Mouse (Mus musculus) neural tube, embryonic 11.5 days (tissue): ENCODE data around the gene Spop. TPM values are rescaled to one million over a fixed set of nuclear protein-coding genes. Genes with fewer than 3 reads are reported as not detected.

ENCODE experiments used
- ATAC-seq: fragments of 200-750 bp; cut with Nextera tagmentation; 2 replicates; pipeline ENCODE4 v1.8.0; 2017; ENCODE audit warnings: moderate number of reproducible peaks, mild to moderate bottlenecking, moderate TSS enrichment, moderate library complexity; ENCODE audit not compliant: insufficient read depth, low FRiP score, low TSS enrichment
- DNase-seq: peaks from one replicate; pipeline ENCODE4 v3.0.0-alpha.2; 2015; ENCODE audit warnings: low spot score
- H3K27ac ChIP-seq: fragments of 300-500 bp; sonication (generic); 2 replicates; pipeline ENCODE4 v1.5.1; 2014; ENCODE audit warnings: low read depth, mild to moderate bottlenecking, low read length
- H3K27me3 ChIP-seq: fragments of 300-500 bp; sonication (generic); 2 replicates; pipeline ENCODE4 v1.6.1; 2014; ENCODE audit warnings: mild to moderate bottlenecking, low read length, mixed read lengths; ENCODE audit not compliant: control insufficient read depth, insufficient read depth
- H3K36me3 ChIP-seq: fragments of 300-500 bp; sonication (generic); 2 replicates; pipeline ENCODE4 v1.6.1; 2014; ENCODE audit warnings: mild to moderate bottlenecking, low read length, moderate library complexity, mixed read lengths; ENCODE audit not compliant: control insufficient read depth, insufficient read depth
- H3K4me1 ChIP-seq: fragments of 300-500 bp; sonication (generic); 2 replicates; pipeline ENCODE4 v1.6.1; 2014; ENCODE audit warnings: low read length, mixed read lengths; ENCODE audit not compliant: control insufficient read depth, insufficient read depth
- H3K4me2 ChIP-seq: fragments of 300-500 bp; sonication (generic); 2 replicates; pipeline ENCODE4 v1.6.1; 2014; ENCODE audit warnings: low read depth, mild to moderate bottlenecking, moderate library complexity
- H3K4me3 ChIP-seq: fragments of 300-500 bp; sonication (generic); 2 replicates; pipeline ENCODE4 v1.5.1; 2014; ENCODE audit warnings: low read depth, low read length
- H3K9ac ChIP-seq: fragments of 300-500 bp; sonication (generic); 2 replicates; pipeline ENCODE4 v1.6.1; 2014; ENCODE audit warnings: mild to moderate bottlenecking, low read length
- H3K9me3 ChIP-seq: fragments of 300-500 bp; sonication (generic); 2 replicates; pipeline ENCODE4 v1.6.1; 2016; ENCODE audit warnings: low read length; ENCODE audit not compliant: control insufficient read depth
- WGBS: fragments of 180-500 bp; shearing (Covaris S2); extraction: QIAGEN DNeasy Blood & Tissue Kit; methylation state at CpG from one replicate; pipeline ENCODE4 v1.1.7; 2014; 5-methylcytosine and 5-hydroxymethylcytosine counted together
- polyA plus RNA-seq: library from polyadenylated mRNA; unstranded; fragments of >200 nt; fragmentation: Nextera tagmentation; extraction: Ambion mirVana; gene quantifications from 2 replicates; pipeline ENCODE4 v1.2.1, GENCODE M21; 2014

Spop gene
- polyA plus RNA-seq, 1 experiment from 2014 or later: 132 TPM

- H3K36me3 ChIP-seq: no peaks in the 10 kb centered on the region; the same call in 1 of the 2 replicates
- no peaks in the 10 kb centered on the region for H3K9me3 ChIP-seq
- no peaks in the 10 kb centered on the region for H3K27me3 ChIP-seq
- ATAC-seq (no peak), DNase-seq (no peak)
- WGBS: 70% methylated on average over 1 of the region's 1 CpGs
- H3K4me3 ChIP-seq: no peak overlapping the region
- no peak overlapping the region for H3K4me2 ChIP-seq
- H3K27ac ChIP-seq: no peak overlapping the region
- H3K4me1 ChIP-seq: peaks cover 5% of the 10 kb centered on the region; the same call in 1 of the 2 replicates
- no peak overlapping the region for H3K9ac ChIP-seq
Observed at GRCm38 (mm10) chr11:95396548-95396947, 17.3 kb upstream of the Spop start.

GRCm38 (mm10) chr11:95397843-95398835 is 15.7 kb upstream of the Spop start:
- Histone ChIP-seq H3K4me1 (peaks cover 3% of the 10 kb centered on the region; the same call in 1 of the 2 replicates), H3K9ac (no peak overlapping the region), H3K27me3 (no peaks in the 10 kb centered on the region), H3K27ac (no peak overlapping the region), H3K4me3 (no peak overlapping the region), H3K4me2 (no peak overlapping the region), H3K9me3 (no peaks in the 10 kb centered on the region), H3K36me3 (no peaks in the 10 kb centered on the region)
- WGBS: 65% methylated on average over 14 of the region's 14 CpGs
- DNase-seq: peak; percentile 78
- ATAC-seq: no peak

- H3K27me3 ChIP-seq: no peaks in the 10 kb centered on the region
- 77% methylated on average over 13 of the region's 13 CpGs for WGBS
- 0 out of 2 replicates have a peak overlapping the region, but pooled peaks have one; percentile 0 for H3K9ac ChIP-seq
- H3K4me3 ChIP-seq: no peak overlapping the region
- ATAC-seq (no peak), DNase-seq (no peak)
- no peaks in the 10 kb centered on the region for H3K36me3 ChIP-seq
- H3K4me2 ChIP-seq: no peak overlapping the region
- H3K4me1 ChIP-seq: peaks cover 3% of the 10 kb centered on the region; the same call in 1 of the 2 replicates
- H3K9me3 ChIP-seq: no peaks in the 10 kb centered on the region
- no peak overlapping the region for H3K27ac ChIP-seq
Observed at GRCm38 (mm10) chr11:95399520-95400020, 14.3 kb upstream of the Spop start.

GRCm38 (mm10) chr11:95401568-95401967 is 12.3 kb upstream of the Spop start:
- no peak for DNase-seq
- Histone ChIP-seq H3K9ac (no peak overlapping the region), H3K36me3 (no peaks in the 10 kb centered on the region), H3K4me2 (no peak overlapping the region), H3K27me3 (no peaks in the 10 kb centered on the region), H3K4me1 (peaks cover 3% of the 10 kb centered on the region; the same call in 1 of the 2 replicates), H3K27ac (no peak overlapping the region), H3K9me3 (no peaks in the 10 kb centered on the region), H3K4me3 (no peak overlapping the region)
- WGBS: 90% methylated on average over 5 of the region's 5 CpGs
- ATAC-seq: no peak

- ATAC-seq: no peak
- WGBS: 8% methylated on average over 5 of the region's 5 CpGs
- no peaks in the 10 kb centered on the region for H3K27me3 ChIP-seq
Observed at GRCm38 (mm10) chr11:95402196-95402595, 11.7 kb upstream of the Spop start.

GRCm38 (mm10) chr11:95402658-95403101 is 11.2 kb upstream of the Spop start:
- H3K4me3 ChIP-seq: no peak overlapping the region
- H3K36me3 ChIP-seq: no peaks in the 10 kb centered on the region
- H3K27me3 ChIP-seq: no peaks in the 10 kb centered on the region
- no peak overlapping the region; the same call in 1 of the 2 replicates for H3K4me2 ChIP-seq
- 20% methylated on average over 8 of the region's 8 CpGs for WGBS
- no peak for DNase-seq
- no peak for ATAC-seq
- peaks cover 3% of the 10 kb centered on the region; the same call in 1 of the 2 replicates for H3K4me1 ChIP-seq
- no peak overlapping the region for H3K27ac ChIP-seq
- no peaks in the 10 kb centered on the region for H3K9me3 ChIP-seq
- H3K9ac ChIP-seq: no peak overlapping the region

More at GRCm38 (mm10) chr11:95402196-95402595, 11.7 kb upstream of the Spop start:
- Histone ChIP-seq H3K9ac (no peak overlapping the region), H3K36me3 (no peaks in the 10 kb centered on the region), H3K4me3 (no peak overlapping the region), H3K4me2 (no peak overlapping the region), H3K9me3 (no peaks in the 10 kb centered on the region), H3K4me1 (peaks cover 3% of the 10 kb centered on the region; the same call in 1 of the 2 replicates), H3K27ac (no peak overlapping the region)
- no peak for DNase-seq

- Histone ChIP-seq H3K27me3 (no peaks in the 10 kb centered on the region), H3K4me3 (no peak overlapping the region), H3K4me1 (peaks cover 3% of the 10 kb centered on the region; the same call in 1 of the 2 replicates), H3K9ac (no peak overlapping the region), H3K4me2 (no peak overlapping the region), H3K36me3 (no peaks in the 10 kb centered on the region), H3K27ac (no peak overlapping the region), H3K9me3 (no peaks in the 10 kb centered on the region)
- WGBS: 67% methylated on average over 16 of the region's 16 CpGs
- no peak for DNase-seq
- ATAC-seq: no peak
Observed at GRCm38 (mm10) chr11:95403382-95404340, 10.2 kb upstream of the Spop start.

- 79% methylated on average over 4 of the region's 4 CpGs for WGBS
- Histone ChIP-seq H3K27ac (no peak overlapping the region), H3K4me2 (no peak overlapping the region)
Observed at GRCm38 (mm10) chr11:95405771-95406170, 8.1 kb upstream of the Spop start.

More at GRCm38 (mm10) chr11:95405771-95406170, 8.1 kb upstream of the Spop start:
- DNase-seq: no peak
- Histone ChIP-seq H3K4me1 (peaks cover 3% of the 10 kb centered on the region; the same call in 1 of the 2 replicates), H3K4me3 (no peak overlapping the region), H3K27me3 (no peaks in the 10 kb centered on the region), H3K36me3 (no peaks in the 10 kb centered on the region), H3K9ac (no peak overlapping the region), H3K9me3 (no peaks in the 10 kb centered on the region)
- ATAC-seq: no peak
